11 mouse cellular contexts compared by ENCODE assay signal in genomic region chr2:119596781-119597330, GRCm38 (mm10). TPM values are rescaled to one million over a fixed set of nuclear protein-coding genes. Genes with fewer than 3 reads are reported as not detected.
A peak's percentile ranks its signal among the peaks of the same experiment; 100 is the strongest.
DNase-seq lines count a peak whose midpoint lies in the region; ATAC-seq and TF ChIP-seq lines count a peak whose summit lies in the region.
"Had no signal": no experiment of that assay in that cellular context is flagged by ENCODE, and none has a peak within 500 bp of the region (broad histone marks: within the 10 kb centered on the region; RNA-seq: fewer than 3 reads in every experiment).

No protein-coding gene starts in this region.

- H3K4me1 ChIP-seq in liver, embryonic 15.5 days (replicated peaks) = peaks cover 47% of the 10 kb centered on the region
- H3K4me1 ChIP-seq in hindbrain, postnatal 0 days (ENCODE audit: insufficient read depth, low read length) = peaks cover 2% of the 10 kb centered on the region; the same call in 1 of the 2 replicates

- peak; percentile 22 to 55 for DNase-seq in frontal cortex, postnatal 36 days (ENCODE audit: low spot score in 2 of 2)
- no peak for DNase-seq in frontal cortex, postnatal 10 days (ENCODE audit: low spot score in 2 of 2)
- peak; percentile 41 to 68 for DNase-seq in left cerebral cortex, postnatal 25 days (ENCODE audit: low spot score in 2 of 2)
- no peak for DNase-seq in left cerebral cortex, postnatal 10 days (ENCODE audit: extremely low spot score in 1 of 2, low spot score in 2 of 2)
- DNase-seq in cerebellum, adult 9-11 months = peak; percentile 42
- no peak for DNase-seq in hindbrain, postnatal 0 days (ENCODE audit: low spot score)
- DNase-seq in spleen, postnatal 14 days (ENCODE audit: low spot score in 2 of 2) = no peak
- DNase-seq: heart, adult 18-20 months had no signal

- WGBS in liver, embryonic 15.5 days (ENCODE audit: insufficient replicate concordance) = 60% methylated on average over 8 of the region's 8 CpGs
- 88% methylated on average over 8 of the region's 8 CpGs for WGBS in hindbrain, postnatal 0 days

- peak overlapping the region; percentile 14; the same call in 1 of the 2 replicates for H3K27ac ChIP-seq in liver, embryonic 15.5 days (replicated peaks)
- H3K27ac ChIP-seq in hindbrain, postnatal 0 days = no peak overlapping the region
- H3K27ac ChIP-seq: hindbrain, embryonic 14.5 days; midbrain, embryonic 10.5 days had no signal

- no peak for ATAC-seq in liver, embryonic 15.5 days (ENCODE audit: insufficient read depth)
- no peak for ATAC-seq in hindbrain, postnatal 0 days

- H3K9me3 ChIP-seq in liver, embryonic 15.5 days (replicated peaks) = no peaks in the 10 kb centered on the region
- H3K9me3 ChIP-seq in hindbrain, postnatal 0 days (ENCODE audit: low read length) = no peaks in the 10 kb centered on the region
- H3K9me3 ChIP-seq: midbrain, embryonic 10.5 days had no signal

- peak overlapping the region; percentile 13; the same call in 1 of the 2 replicates for H3K9ac ChIP-seq in liver, embryonic 15.5 days
- H3K9ac ChIP-seq in hindbrain, postnatal 0 days (replicated peaks; ENCODE audit: low read length) = no peak overlapping the region
- H3K9ac ChIP-seq: hindbrain, embryonic 14.5 days had no signal

- H3K27me3 ChIP-seq in liver, embryonic 15.5 days = no peaks in the 10 kb centered on the region
- H3K27me3 ChIP-seq in hindbrain, postnatal 0 days (ENCODE audit: insufficient read depth, low read length) = no peaks in the 10 kb centered on the region

- peak overlapping the region; percentile 89; the same call in 1 of the 2 replicates for H3K4me3 ChIP-seq in liver, embryonic 15.5 days (replicated peaks)
- no peak overlapping the region for H3K4me3 ChIP-seq in hindbrain, postnatal 0 days (ENCODE audit: low read length)

- H3K4me2 ChIP-seq in liver, embryonic 15.5 days = peak overlapping the region; percentile 67
- no peak overlapping the region for H3K4me2 ChIP-seq in hindbrain, postnatal 0 days (ENCODE audit: low read depth, low read length)
- H3K4me2 ChIP-seq: hindbrain, embryonic 14.5 days had no signal

- H3K36me3 ChIP-seq in liver, embryonic 15.5 days (replicated peaks) = peaks cover 55% of the 10 kb centered on the region
- peaks cover 18% of the 10 kb centered on the region for H3K36me3 ChIP-seq in hindbrain, postnatal 0 days (ENCODE audit: insufficient read depth, low read length)

- no peak for TF ChIP-seq CTCF in hindbrain, postnatal 0 days (IDR thresholded peaks at IDR 0.05; ENCODE audit: low read depth)

- intact Hi-C loops in left cerebral cortex, postnatal 25 days (cut with DNase I) = no loop called here
- intact Hi-C loops in left cerebral cortex, postnatal 10 days (cut with DNase I) = no loop called here

RNA-seq across cellular contexts. Expression of gene Nusap1, which starts 21.2 kb away (rescaled TPM):
- total RNA-seq in left cerebral cortex, postnatal 25 days (2021) = under 1 TPM; 0.46 to 0.98 TPM
- total RNA-seq in left cerebral cortex, postnatal 10 days (2021) = 1 to 10 TPM; 1.6 to 2.2 TPM
- 88.1 and 94.0 TPM in 2 replicates for polyA plus RNA-seq in liver, embryonic 15.5 days (2015; fragmentation: Nextera tagmentation; extraction: Ambion mirVana)
- total RNA-seq in hindbrain, postnatal 0 days (2014; rRNA removed) = 7.1 and 8.4 TPM in 2 replicates
- 13.3 and 13.8 TPM in 2 replicates for polyA plus RNA-seq in hindbrain, postnatal 0 days (2015; fragmentation: Nextera tagmentation; extraction: Ambion mirVana)

RNA-seq across cellular contexts. Expression of gene Oip5, which starts 21.4 kb away (rescaled TPM):
- under 1 TPM; 0.50 TPM for total RNA-seq in left cerebral cortex, postnatal 25 days (2021)
- 1 to 10 TPM; 2.4 to 2.6 TPM for total RNA-seq in left cerebral cortex, postnatal 10 days (2021)
- polyA plus RNA-seq in liver, embryonic 15.5 days (2015; fragmentation: Nextera tagmentation; extraction: Ambion mirVana) = 34.7 and 37.0 TPM in 2 replicates
- 5.8 and 6.2 TPM in 2 replicates for total RNA-seq in hindbrain, postnatal 0 days (2014; rRNA removed)
- polyA plus RNA-seq in hindbrain, postnatal 0 days (2015; fragmentation: Nextera tagmentation; extraction: Ambion mirVana) = 6.0 and 6.4 TPM in 2 replicates

RNA-seq across cellular contexts. Expression of gene Chp1, which starts 49.4 kb away (rescaled TPM):
- 100 to 1,000 TPM; 157 to 170 TPM for total RNA-seq in left cerebral cortex, postnatal 25 days (2021)
- total RNA-seq in left cerebral cortex, postnatal 10 days (2021) = 100 to 1,000 TPM; 108 to 110 TPM
- 56.1 and 62.6 TPM in 2 replicates for polyA plus RNA-seq in liver, embryonic 15.5 days (2015; fragmentation: Nextera tagmentation; extraction: Ambion mirVana)
- 49.2 and 54.8 TPM in 2 replicates for total RNA-seq in hindbrain, postnatal 0 days (2014; rRNA removed)
- 51.4 and 52.4 TPM in 2 replicates for polyA plus RNA-seq in hindbrain, postnatal 0 days (2015; fragmentation: Nextera tagmentation; extraction: Ambion mirVana)

RNA-seq across cellular contexts. Expression of gene Exd1, which starts 49.4 kb away (rescaled TPM):
- total RNA-seq in left cerebral cortex, postnatal 25 days (2021) = under 1 TPM; 0.57 to 0.98 TPM
- under 1 TPM; 0.63 to 0.64 TPM for total RNA-seq in left cerebral cortex, postnatal 10 days (2021)
- 0.08 and 0.15 TPM in 2 replicates for polyA plus RNA-seq in liver, embryonic 15.5 days (2015; fragmentation: Nextera tagmentation; extraction: Ambion mirVana)
- 0.83 and 1.2 TPM in 2 replicates for total RNA-seq in hindbrain, postnatal 0 days (2014; rRNA removed)
- polyA plus RNA-seq in hindbrain, postnatal 0 days (2015; fragmentation: Nextera tagmentation; extraction: Ambion mirVana) = 0.58 and 0.74 TPM in 2 replicates

Comparison
In these comparisons a context has a peak if more than half of its experiments do, and no peak if none do; other contexts are left out.
1. DNase-seq: peak in frontal cortex, postnatal 36 days (2 of 2), left cerebral cortex, postnatal 25 days (2 of 2) and cerebellum, adult 9-11 months (single experiment); none in frontal cortex, postnatal 10 days (0 of 2), left cerebral cortex, postnatal 10 days (0 of 2), hindbrain, postnatal 0 days (single experiment) and spleen, postnatal 14 days (0 of 2).